Comparison of ENCODE assay signal across 8 mouse cellular contexts in genomic region chr10:59323100-59323487, GRCm38 (mm10). TPM values are rescaled to one million over a fixed set of nuclear protein-coding genes. Genes with fewer than 3 reads are reported as not detected.
DNase-seq lines count a peak whose midpoint lies in the region; ATAC-seq and TF ChIP-seq lines count a peak whose summit lies in the region.

Gene P4ha1 (plus strand): TSS chr10:59323296.

- no peaks in the 10 kb centered on the region for H3K27me3 ChIP-seq in heart, embryonic 10.5 days (ENCODE audit: insufficient read depth, poor library complexity, severe bottlenecking)
- H3K27me3 ChIP-seq in kidney, embryonic 15.5 days, result no peaks in the 10 kb centered on the region

- 0 out of 2 replicates have a peak, but pooled peaks cover 3% of the 10 kb centered on the region for H3K36me3 ChIP-seq in heart, embryonic 10.5 days
- no peaks in the 10 kb centered on the region for H3K36me3 ChIP-seq in kidney, embryonic 15.5 days

- peak within 1 kb of the TSS; percentile 86 for H3K4me2 ChIP-seq in kidney, embryonic 15.5 days

- WGBS in heart, embryonic 10.5 days, result under 1% methylated on average over 36 of the region's 39 CpGs
- 1% methylated on average over 39 of the region's 39 CpGs for WGBS in kidney, embryonic 15.5 days

- TF ChIP-seq POLR2A in bone marrow macrophage, adult 2 months (IDR thresholded peaks at IDR 0.05; ENCODE audit: borderline replicate concordance, low read depth, low read length), result peak; percentile 84; the same call in 1 of the 2 replicates
- TF ChIP-seq POLR2A in embryonic fibroblast, embryonic 13.5 days (IDR thresholded peaks at IDR 0.05; ENCODE audit: low read depth, low read length), result peak; percentile 99

- peak; percentile 99 for ATAC-seq in kidney, embryonic 15.5 days (replicated peaks; ENCODE audit: low FRiP score)
- ATAC-seq in monocyte, adult 5-6 weeks (replicated peaks; ENCODE audit: insufficient number of reproducible peaks, low FRiP score, low TSS enrichment, poor library complexity, severe bottlenecking), result peak; percentile 94

- no peak for TF ChIP-seq CTCF in bone marrow macrophage, adult 2 months (IDR thresholded peaks at IDR 0.05; ENCODE audit: low read depth, low read length)
- peak; percentile 81 for TF ChIP-seq CTCF in embryonic fibroblast, embryonic 13.5 days (IDR thresholded peaks at IDR 0.05; ENCODE audit: borderline replicate concordance, insufficient read depth, low read length)

- H3K4me3 ChIP-seq in bone marrow macrophage, adult 2 months (ENCODE audit: insufficient read depth, low read length), result peak within 1 kb of the TSS; percentile 80
- peak within 1 kb of the TSS; percentile 98 for H3K4me3 ChIP-seq in embryonic fibroblast, embryonic 13.5 days (ENCODE audit: insufficient read depth, low read length)
- peak within 1 kb of the TSS; percentile 86 for H3K4me3 ChIP-seq in heart, embryonic 10.5 days
- H3K4me3 ChIP-seq in kidney, embryonic 15.5 days (replicated peaks), result peak within 1 kb of the TSS; percentile 76

- H3K9ac ChIP-seq in kidney, embryonic 15.5 days, result peak within 1 kb of the TSS; percentile 80

- DNase-seq in A20 (ENCODE audit: low read depth, low spot score) (peak; percentile 99), liver (peak; percentile 98)
- DNase-seq in heart, embryonic 10.5 days (ENCODE audit: low spot score), result peak; percentile 99
- peak; percentile 95 to 96 for DNase-seq in spleen, postnatal 4 days (ENCODE audit: low spot score in 2 of 2)

- H3K27ac ChIP-seq in bone marrow macrophage, adult 2 months (ENCODE audit: insufficient read depth, low read depth, low read length), result peak within 1 kb of the TSS; percentile 80
- peak within 1 kb of the TSS; percentile 91 for H3K27ac ChIP-seq in embryonic fibroblast, embryonic 13.5 days (ENCODE audit: insufficient read depth, low read length)
- H3K27ac ChIP-seq in heart, embryonic 10.5 days, result peak within 1 kb of the TSS; percentile 98
- H3K27ac ChIP-seq in kidney, embryonic 15.5 days, result peak within 1 kb of the TSS; percentile 97

- peaks cover 18% of the 10 kb centered on the region for H3K4me1 ChIP-seq in bone marrow macrophage, adult 2 months (ENCODE audit: control insufficient read depth, insufficient read depth, low read length)
- no peaks in the 10 kb centered on the region; the same call in none of the 2 replicates for H3K4me1 ChIP-seq in embryonic fibroblast, embryonic 13.5 days (ENCODE audit: control insufficient read depth, insufficient read depth, low read length)
- peaks cover 26% of the 10 kb centered on the region for H3K4me1 ChIP-seq in heart, embryonic 10.5 days
- H3K4me1 ChIP-seq in kidney, embryonic 15.5 days, result peaks cover 24% of the 10 kb centered on the region

- H3K9me3 ChIP-seq in heart, embryonic 10.5 days, result no peaks in the 10 kb centered on the region
- H3K9me3 ChIP-seq in kidney, embryonic 15.5 days (replicated peaks), result no peaks in the 10 kb centered on the region

RNA-seq across cellular contexts. Expression of gene P4ha1, which starts in this region (rescaled TPM):
- polyA plus RNA-seq in bone marrow macrophage, adult 2 months (2012; ENCODE audit: insufficient read depth, insufficient read length, missing spikeins), result 58.7 and 59.2 TPM in 2 replicates
- 209 and 226 TPM in 2 replicates for polyA plus RNA-seq in embryonic fibroblast, embryonic 13.5 days (2011; ENCODE audit: insufficient read length, low read depth, missing spikeins)
- polyA plus RNA-seq in heart, embryonic 10.5 days (2016; fragmentation: Nextera tagmentation; extraction: Ambion mirVana), result 55.0 and 66.4 TPM in 2 replicates
- 68.4 TPM in 2 replicates for polyA plus RNA-seq in kidney, embryonic 15.5 days (2015; fragmentation: Nextera tagmentation; extraction: Ambion mirVana)
- total RNA-seq in monocyte, adult 5-6 weeks (2017), result 55.0 to 101 TPM (median 84.1 TPM) in 3 replicates

Comparison
In these comparisons a context has a peak if more than half of its experiments do, and no peak if none do; other contexts are left out.
1. Peak in every context shown above with its lines: DNase-seq, ATAC-seq, H3K4me3 ChIP-seq and H3K27ac ChIP-seq.